Mouse (Mus musculus): ENCODE results near the gene Aff1. TPM values are rescaled to one million over a fixed set of nuclear protein-coding genes. Genes with fewer than 3 reads are reported as not detected.

Aff1 gene
- total RNA-seq (2014; fragmentation: Nextera tagmentation) (93.5 and 127 TPM in 2 replicates), total RNA-seq (2017) (36.1 and 37.4 TPM in 2 replicates)

DNA sequence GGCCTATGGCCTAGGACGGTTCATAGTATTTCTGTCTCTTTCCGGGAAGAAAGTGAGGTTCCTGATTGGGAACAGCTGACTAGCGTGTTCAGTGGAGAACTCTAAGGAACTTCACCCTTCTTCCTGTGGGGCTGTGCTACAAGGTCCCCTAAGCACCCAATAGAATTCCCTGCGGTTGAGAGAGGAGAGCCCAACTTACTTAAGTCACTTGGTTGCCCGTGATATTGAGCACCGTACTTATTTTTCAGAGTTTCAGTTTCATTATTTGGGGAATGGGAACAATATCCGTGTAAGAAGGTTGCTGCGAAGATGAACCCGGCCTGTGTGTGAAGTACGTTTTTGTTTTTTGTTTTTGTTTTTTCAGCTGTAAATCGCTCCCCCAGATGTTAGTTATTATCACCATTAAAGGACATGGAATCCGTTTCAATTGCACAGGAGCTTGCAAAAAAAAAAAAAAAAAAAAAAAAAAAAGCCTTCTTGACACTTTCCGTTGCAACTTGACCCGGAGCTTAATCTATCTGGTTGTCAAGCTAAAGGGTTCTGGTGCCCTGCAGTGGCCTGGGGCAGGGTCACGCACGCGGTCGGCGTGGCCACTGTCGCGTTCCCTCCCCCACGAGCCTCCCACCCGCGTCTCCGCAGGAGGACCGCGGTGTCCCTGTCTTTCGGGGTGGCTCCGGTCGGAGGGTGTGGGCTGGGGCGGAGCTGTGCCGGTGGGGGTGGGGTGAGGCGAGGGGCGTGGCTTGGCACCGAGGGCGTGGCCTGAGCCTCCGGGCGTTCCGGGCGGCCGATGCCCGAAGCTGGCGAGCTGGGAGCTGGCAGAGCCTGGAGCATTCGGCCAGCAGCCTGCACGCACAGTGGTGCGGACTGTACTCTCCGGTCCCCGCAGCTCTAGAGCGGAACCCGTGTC, at the start of gene Aff1:
Aff1 (plus strand) TSS at position 751 of the 907 bp plus-strand sequence.
- peak; percentile 75 for ATAC-seq (replicated peaks; ENCODE audit: poor library complexity, severe bottlenecking)

DNA sequence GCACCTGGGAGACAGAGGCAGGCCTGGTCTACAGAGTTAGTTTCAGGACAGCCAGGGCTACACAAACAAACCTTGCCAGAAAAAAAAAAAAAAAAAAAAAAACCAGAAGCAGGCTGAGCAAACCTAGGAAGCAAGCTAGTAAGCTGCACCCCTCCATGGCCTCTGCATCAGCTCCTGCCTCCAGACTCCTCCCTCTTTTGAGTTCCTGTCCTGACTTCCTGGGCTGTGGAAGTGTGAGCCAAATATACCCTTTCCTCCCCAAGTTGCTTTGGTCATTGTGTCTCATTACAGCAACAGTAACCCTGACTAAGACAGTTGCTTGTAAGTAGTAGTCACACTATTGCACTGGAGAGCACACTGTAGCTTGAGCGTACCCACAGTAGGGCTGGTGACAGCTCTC, 48.0 kb upstream of the Aff1 start:
- peak; percentile 30; the same call in 1 of the 2 replicates for ATAC-seq (replicated peaks; ENCODE audit: poor library complexity, severe bottlenecking)

DNA sequence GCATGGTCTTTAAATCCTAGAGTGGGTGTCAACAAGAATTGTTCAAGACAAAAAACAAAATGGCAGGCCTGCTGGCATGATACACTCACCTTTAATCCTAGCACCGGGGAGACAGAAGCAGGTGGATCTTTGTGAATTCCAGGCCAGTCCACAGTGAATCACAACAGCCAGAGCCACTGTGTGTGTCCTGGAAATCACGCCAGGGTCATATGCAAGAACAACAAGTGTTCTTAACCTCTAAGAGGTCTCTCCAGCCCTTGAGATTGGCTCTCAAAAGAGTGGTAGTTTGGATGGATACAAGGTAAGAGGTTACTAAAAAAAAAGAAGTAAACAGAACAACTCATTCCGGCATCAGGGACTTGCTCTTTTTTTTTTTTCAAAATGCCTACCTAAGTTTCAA, 44.9 kb upstream of the Aff1 start:
- no peak for ATAC-seq (replicated peaks; ENCODE audit: poor library complexity, severe bottlenecking)

DNA sequence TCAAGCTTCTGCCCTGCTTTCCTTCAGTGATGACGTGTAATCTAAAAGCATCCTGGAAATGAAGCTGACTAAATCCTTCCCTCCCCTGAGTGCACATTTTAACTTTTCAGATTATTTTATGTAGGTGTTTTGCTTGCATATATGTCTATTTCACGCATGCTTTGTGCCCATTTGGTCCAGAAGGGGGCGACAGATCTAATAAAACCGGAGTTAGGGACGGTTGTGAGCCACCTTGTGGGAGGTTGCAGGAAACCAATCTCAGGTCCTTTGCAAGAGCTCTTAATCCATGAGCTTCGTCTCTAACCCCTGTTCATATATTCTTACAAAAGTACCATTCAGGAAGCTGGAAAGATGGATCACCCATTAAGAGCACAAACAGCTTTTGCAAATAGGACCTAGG, 37.9 kb upstream of the Aff1 start:
- peak; percentile 52 for ATAC-seq (replicated peaks; ENCODE audit: poor library complexity, severe bottlenecking)

DNA sequence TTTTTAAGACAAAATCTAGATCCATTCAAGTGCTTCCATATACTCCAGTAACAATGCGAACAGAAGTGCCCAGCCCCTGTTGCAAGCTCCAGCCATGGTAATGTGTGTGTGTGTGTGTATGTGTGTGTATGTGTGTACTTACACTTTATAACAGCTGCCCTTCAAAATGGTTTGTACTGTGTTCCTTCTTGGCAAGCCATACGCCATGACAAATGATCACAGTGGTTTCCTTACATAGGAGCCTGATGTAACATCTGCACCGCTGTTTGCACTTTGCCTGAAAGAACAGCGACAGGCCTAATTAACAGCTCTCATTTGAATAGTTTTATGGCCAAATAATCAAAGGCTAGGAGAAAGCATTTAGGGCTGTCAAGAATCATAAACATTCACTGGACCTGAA, 37.4 kb upstream of the Aff1 start:
- no peak for ATAC-seq (replicated peaks; ENCODE audit: poor library complexity, severe bottlenecking)

DNA sequence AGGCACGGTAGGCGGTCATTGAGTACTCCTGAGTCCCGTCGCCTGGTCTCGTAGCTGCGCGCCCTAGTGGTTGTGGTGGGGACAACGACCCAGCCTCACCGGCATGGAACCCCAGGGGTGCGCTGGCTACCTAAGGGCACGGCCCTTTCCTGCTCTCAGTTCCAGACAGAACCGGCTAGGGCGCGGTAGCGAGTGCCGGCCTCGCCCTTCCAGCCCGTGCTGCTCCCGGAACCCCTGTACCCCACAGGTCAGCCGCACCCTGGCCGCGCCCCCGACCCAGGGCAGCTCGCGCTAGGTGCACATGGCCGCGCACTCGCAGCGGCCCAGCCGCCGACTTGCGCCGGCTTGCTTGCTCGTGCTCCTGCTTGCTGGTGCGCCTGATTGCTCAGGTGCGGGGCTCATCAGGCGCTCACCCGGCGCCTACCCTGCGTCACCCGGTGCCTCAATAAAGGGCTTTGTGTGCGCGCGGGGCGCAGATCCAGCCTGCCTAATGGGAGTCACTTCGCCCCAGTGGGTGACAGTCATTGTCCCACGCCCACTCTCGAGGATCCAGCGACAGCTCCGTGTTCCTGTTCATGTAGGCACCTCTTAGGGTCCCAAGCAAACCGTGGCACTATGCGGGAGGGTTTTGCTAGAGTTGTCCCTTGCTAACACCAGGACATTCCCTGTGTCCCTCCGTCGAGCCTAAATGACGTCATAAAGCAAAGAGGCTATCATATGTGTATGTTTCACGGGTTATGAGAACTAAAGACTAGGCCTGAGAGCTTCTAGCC, 36.6 kb upstream of the Aff1 start, which contains the start of gene 1700016H13Rik:
1700016H13Rik (minus strand) TSS at position 665 of the 773 bp plus-strand sequence.
- ATAC-seq (replicated peaks; ENCODE audit: poor library complexity, severe bottlenecking): peak; percentile 85

DNA sequence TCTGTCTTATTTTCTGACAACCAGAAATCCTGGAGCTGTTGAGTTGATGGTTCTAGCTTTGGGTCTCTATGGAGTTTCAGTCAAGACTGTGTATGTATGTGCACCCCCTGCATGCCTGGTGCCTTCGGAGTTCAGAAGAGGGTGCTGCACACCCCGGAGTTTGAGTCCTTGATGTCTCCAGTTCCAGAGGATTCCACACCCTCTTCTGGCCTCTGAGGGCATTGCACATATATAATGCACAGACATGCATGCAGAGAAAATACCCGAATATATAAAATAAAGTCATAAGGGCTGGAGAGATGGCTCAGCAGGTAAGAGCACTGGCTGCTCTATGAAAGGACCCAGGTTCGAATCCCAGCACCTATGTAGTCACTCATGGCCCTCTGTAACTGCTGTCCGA, 33.3 kb upstream of the Aff1 start:
- ATAC-seq (replicated peaks; ENCODE audit: poor library complexity, severe bottlenecking): 0 out of 2 replicates have a peak, but pooled peaks have one; percentile 10

DNA sequence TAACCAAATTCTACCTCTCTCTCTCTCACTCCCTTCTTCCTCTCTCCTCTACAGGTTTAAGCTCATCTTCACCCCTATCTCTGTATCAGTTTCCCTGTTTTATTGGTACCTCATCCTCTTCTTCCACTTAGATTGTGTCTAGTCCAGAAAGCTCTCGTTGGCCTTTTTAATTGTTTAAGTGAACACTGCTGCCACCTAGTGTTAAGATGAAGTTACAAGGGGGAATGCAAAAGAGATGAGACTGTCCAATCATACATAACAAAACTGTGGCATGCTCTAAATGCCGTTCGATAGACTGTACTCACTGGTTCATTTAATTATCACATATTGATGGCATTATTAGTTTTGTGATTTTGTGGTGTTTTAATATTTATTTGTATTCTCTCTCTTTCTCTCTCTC, 32.6 kb upstream of the Aff1 start:
- ATAC-seq (replicated peaks; ENCODE audit: poor library complexity, severe bottlenecking): peak; percentile 38; the same call in 1 of the 2 replicates

DNA sequence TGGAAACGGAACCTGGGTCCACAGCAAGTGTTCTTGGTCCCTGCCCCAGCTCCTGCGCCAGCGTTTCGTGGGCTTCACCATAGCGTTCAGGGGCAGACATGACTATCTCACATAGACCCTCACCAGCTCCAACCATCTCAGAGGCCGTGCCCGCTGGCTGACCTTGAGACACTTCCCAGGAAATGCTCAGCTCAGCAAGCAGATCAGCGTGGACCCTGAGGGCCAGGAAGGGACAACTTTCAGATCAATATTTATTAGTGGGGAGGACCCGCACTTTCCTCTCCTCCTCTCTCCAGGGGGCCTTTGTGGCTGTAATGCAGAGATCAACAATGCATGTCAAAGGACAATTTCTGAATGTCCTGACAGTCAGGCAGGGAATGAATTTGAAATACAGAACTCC, 27.2 kb upstream of the Aff1 start:
- ATAC-seq (replicated peaks; ENCODE audit: poor library complexity, severe bottlenecking): no peak

DNA sequence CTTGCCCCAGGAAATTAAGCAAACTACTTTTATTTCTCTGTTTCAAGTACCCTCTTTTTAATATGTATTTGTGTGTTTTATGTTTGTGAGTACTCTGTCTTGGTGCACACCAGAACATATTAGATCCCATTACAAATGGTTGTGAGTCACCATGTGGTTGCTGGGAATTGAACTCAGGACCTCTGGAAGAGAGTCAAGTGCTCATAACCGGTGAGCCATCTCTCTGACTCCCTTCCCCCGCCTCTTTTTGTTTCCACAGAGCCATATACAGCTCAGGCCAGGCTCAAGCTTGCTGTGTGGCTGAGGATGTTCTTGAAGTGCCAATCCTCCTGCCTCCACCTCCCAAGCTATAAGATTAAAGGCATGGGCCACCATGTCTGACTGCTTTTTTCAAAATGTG, 26.3 kb upstream of the Aff1 start:
- ATAC-seq (replicated peaks; ENCODE audit: poor library complexity, severe bottlenecking): no peak

DNA sequence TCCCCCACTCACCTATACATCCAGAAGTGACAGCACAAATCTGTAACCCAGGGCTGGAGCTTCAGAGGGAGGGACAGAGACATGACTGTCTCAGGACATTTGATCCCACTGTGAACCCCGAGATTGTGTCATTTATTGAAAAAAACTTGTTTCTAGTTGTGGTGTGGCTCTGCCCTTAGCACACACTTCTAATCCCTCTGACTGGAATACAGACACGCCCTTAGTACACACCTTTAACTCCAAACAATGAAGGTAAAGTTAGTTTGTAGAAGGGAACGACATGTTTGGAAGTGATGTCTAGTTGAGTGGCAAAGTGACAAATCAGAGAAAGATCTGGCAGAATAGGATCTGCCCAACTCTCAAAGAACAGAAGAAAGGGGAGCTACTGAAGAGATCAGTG, 20.3 kb upstream of the Aff1 start:
- no peak for ATAC-seq (replicated peaks; ENCODE audit: poor library complexity, severe bottlenecking)

DNA sequence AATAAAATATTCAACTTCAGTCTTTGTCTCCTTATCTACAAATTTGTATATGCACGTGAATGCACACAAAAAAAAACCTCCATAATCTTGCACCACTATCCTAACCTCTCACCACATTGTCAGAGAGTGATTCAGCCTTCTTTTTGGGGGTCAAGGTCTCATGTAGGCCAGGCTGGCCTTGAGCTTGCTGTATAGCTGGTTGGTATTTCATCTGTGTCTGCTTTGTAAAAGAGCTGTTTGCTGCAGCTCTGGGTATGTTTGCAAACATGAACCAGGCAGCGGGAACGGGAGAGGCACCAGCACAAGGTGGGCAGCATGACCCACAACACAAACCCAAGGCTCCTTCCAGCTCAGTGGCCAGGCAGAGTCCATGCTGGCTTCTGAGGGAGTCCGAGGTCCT, 18.6 kb upstream of the Aff1 start:
- no peak for ATAC-seq (replicated peaks; ENCODE audit: poor library complexity, severe bottlenecking)

DNA sequence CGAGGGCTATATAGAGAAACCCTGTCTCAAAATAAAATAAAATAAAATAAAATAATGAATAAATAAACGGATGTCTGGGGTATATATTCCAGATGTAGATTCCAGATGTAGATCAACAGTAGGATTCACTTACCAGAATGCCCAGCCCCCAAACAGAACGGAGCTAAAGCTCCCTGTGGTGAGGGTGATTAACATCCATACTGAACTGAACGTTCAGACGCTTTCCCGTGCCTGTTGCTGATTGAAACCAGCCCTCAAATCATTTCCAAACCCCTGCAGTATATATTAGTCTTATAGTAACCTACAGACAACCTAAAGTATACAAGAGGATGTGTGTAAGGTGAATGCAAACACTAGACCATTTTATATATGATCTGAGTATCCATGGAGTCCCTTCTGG, 17.7 kb upstream of the Aff1 start:
- ATAC-seq (replicated peaks; ENCODE audit: poor library complexity, severe bottlenecking): no peak

DNA sequence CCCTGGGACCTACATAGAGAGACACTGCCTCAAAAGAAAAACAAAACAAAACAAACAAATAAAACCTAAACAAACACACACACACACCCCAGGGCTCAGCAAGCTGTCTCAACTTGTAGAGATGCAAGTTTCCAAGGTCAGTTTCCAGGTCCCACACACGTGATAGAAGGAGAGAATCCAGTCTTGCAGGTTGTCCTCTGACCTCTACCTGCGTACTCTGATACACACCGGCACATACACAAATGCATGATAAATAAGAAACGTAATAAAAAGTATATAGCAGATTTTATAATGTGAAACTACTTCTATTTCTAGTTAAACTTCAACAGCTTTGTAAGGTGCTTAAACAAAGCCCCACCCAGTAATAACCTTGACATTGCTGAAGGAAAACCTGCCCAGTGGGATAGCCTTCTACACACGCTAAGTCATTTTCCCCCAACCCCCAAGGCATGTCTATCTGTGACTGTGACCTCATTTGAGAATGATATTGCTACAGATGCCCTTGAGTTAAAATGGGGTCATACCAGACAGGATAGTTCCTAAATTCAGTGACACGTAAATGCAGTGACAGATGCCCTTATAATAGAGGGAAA, 15.8 kb upstream of the Aff1 start:
- ATAC-seq (replicated peaks; ENCODE audit: poor library complexity, severe bottlenecking): no peak

DNA sequence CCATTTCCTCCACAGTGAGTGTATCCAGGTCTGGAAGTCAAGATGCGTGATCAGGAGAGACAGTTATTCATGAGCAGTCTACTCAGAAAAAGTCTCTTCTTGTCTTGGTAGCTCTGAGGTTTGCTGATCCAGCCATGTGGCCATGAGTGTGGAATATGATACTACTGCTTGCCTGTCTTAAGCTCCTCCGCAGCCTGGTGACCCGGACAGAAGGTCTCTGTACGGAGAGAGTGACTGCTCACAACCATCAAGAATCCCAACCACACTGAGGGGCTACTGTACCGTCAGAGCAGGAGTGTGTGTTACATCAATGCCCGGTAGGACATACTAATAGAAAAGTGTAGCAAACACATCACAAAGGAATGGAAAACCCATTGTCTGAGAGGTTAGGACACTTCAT, 14.3 kb upstream of the Aff1 start:
- no peak for ATAC-seq (replicated peaks; ENCODE audit: poor library complexity, severe bottlenecking)

DNA sequence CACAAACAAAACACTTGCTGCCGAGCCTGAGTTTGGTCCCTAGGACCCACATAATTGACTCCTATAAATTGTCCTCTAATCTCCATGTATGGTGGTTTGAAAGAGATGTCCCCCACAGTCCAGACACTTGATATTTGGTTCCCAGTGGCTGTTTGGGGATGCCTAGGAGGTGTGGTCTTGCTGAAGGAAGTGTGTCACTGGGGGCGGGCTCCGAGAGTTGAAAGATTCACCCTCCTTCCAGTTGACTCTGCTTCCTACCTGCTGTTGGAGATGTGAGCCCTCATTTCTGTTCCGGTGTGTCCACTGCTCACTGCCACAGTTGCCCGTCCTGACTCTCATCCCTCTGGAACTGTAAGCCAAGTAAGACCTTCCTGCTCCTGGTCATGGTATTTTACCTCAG, 13.2 kb upstream of the Aff1 start:
- no peak for ATAC-seq (replicated peaks; ENCODE audit: poor library complexity, severe bottlenecking)

DNA sequence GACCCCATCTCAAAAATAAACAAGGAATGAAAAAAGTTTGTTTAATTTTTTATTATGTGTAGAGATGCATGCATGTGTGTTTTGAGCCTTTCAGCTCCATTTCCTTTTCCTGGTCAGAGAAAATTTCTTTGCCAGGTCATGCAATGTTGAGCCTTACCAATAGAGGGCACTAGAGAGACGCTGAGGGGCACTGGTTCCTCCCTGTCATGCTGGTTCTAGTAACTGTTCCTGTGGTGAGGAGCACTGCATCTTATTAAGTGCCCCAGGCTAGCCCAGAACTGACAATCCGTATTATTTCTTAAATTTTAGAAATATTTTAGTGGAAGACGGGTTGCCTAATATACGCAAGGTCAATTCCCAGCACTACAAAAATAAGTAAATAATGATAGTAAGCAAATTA, 11.8 kb upstream of the Aff1 start:
- peak; percentile 90 for ATAC-seq (replicated peaks; ENCODE audit: poor library complexity, severe bottlenecking)

DNA sequence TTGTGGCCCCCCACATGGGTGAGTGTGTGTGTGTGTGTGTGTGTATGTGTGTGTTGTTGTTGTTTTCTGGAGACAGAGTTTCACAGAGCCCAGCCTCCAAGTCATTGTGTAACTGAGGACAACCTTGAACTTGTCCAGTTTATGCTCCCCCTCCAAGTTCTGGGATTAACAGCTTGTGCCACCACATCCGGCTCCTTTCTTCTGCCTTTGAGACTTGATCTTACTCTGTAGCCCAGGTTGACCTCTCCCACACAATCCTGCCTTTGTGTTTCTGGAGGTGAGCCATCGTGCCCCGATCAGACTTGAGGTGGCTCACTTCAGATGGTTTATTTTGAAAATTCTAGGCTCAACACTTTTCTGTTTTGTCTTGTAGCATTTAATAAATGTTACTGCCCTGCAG, 10.3 kb upstream of the Aff1 start:
- no peak for ATAC-seq (replicated peaks; ENCODE audit: poor library complexity, severe bottlenecking)

DNA sequence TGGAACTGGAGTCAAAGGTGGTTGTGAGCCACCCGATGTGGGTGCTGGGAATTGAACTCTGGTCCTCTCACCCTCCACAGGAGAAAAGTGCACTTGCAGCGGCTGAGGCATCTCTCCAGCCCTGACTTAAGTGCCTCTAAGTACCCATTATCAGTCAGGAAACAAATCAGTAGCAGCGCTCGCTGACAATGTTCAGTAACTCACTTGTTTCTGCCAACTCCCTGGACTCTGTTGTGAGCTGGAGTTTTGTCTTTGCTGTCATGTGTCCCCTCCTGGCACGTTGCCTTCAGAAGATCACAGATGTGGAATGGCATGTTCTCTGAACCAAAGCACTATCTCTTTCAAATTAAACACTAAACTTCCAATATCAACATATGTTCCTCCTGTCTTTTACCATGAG, 2.5 kb upstream of the Aff1 start:
- ATAC-seq (replicated peaks; ENCODE audit: poor library complexity, severe bottlenecking): no peak

DNA sequence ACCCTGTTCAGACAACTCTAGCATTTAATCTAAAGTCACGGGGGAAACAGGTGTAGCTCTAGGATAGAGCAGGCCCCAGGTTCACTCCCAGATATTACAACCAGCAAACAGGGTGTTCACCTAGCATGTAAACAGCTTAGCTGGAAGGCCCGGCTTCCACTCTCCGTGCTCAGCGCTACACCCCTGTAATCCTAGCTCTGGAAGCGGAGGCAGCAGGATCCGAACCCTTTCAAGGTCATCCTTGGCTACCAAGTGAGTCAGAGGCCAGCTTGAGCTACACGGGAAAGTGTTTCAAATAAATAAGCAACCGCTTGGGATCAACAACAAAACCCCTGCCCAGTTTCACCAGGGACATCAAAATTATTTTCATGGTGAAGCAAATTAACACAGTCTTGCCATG, 2.0 kb upstream of the Aff1 start:
- no peak for ATAC-seq (replicated peaks; ENCODE audit: poor library complexity, severe bottlenecking)

DNA sequence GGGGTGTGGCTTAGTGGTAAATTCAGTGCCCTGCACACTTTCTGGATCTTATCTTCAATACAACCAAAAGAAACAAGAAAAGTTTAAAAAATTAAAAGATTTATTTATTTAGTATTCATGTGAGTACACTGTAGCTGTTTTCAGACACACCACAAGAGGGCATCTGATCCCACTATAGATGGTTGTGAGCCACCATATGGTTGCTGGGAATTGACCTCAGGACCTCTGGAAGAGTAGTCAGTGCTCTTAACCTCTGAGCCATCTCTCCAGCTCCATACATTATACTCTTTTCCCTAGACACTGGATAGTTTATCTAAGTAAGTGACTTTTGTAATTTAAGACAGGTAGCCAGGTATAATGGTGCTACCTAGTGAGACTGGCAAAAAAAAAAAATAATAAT, 1.0 kb upstream of the Aff1 start:
- ATAC-seq (replicated peaks; ENCODE audit: poor library complexity, severe bottlenecking): no peak
